Mouse (Mus musculus): ENCODE results near the gene Akap4.

DNA sequence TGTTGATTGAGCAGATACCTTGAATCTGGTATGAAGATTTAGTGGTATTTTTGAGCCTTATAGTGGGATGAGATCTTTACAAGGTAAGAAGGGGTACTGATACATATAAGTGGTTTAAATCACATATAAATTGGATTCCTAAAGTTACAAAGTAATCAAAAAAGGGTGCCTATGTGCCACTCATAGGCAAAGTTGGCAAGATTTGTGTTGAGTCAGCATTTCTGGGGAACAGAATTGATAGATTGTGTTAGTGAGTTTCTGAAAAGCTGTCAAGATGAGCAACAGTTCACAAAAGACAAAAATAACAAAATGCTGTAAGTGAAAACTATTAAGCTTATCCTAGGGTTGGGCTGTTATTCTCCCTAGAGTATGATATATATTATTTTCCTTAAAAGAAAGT lies 3.2 kb upstream of the Akap4 start:
- TF ChIP-seq CTCF (IDR thresholded peaks at IDR 0.05; ENCODE audit: extremely low read depth, insufficient read depth, insufficient read length, insufficient replicate concordance), result no peak
- no peak for TF ChIP-seq POLR2A (IDR thresholded peaks at IDR 0.05; ENCODE audit: low read depth, low read length)
